Mouse (Mus musculus): ENCODE measurements around the gene Kcmf1. TPM values are rescaled to one million over a fixed set of nuclear protein-coding genes. Genes with fewer than 3 reads are reported as not detected.
A peak's percentile ranks its signal among the peaks of the same experiment; 100 is the strongest.
"Not testable (repeated sequence)": the region's sequence is repeated elsewhere in the genome, so short reads cannot be mapped to it uniquely, and the experiment has no call there.

Gene Kcmf1
- total RNA-seq, 2 experiments from 2014 or later = 104 to 110 TPM

DNA sequence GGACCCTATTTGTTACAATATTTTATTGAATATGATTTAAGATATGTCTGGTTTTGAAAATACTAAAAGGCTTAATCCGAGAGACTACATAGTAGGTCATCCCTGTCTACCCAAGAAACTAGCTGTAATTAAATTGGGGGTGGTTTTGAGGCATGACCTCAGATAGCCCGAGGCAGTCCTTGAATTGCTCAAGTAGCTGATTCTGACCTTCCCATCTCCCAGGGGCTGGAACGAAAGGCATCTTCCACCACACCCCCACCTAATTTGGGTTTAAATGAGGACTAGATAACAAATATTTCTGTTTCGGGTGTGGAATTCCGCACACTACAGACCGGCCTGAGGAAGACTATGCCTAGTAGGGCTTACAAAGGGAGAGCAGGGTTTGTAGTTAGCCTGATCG lies 1.2 kb upstream of the Kcmf1 start:
- intact Hi-C loops (cut with DNase I) = loop anchor here (2.0 to 5.0 kb wide), 2 partner anchors 112 to 264 kb away; partner anchors contain the start of gene Tcf7l1
- no peak for DNase-seq

DNA sequence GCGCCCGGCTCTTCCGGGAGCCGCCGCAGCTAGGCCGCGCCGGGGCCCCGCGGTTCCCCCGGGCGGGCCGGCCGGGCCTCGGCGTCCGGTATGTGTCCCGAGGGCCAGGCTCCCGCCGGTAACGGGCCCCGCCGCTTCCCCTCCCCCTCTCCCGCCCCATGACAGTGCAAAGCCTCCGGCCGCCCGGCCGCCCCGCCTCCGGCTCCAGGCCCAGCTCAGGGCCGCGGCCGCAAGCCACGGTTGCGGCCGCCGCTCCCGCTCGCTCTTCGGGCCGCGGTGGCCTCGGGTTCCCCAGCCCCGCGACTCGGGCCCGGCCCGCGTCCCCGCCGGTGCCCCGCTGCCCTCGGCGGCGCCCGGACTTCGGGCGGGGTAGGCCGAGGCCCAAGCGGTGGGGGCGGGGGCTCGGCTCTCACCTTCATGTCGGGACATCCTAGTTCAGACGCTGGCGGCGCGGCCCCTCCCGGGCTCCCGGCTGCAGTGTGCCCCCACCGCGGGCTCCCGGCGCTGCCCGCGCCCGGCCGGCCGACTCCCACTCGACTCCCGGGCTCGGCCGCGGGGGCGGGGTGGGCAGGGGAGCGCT lies 488 bp downstream of the Kcmf1 start:
- DNase-seq = peak in 1 of 2 experiments; percentile 84
- intact Hi-C loops (cut with DNase I) = loop anchor here (5.0 kb wide), 1 partner anchor 47 kb away; no protein-coding TSS in a partner anchor

DNA sequence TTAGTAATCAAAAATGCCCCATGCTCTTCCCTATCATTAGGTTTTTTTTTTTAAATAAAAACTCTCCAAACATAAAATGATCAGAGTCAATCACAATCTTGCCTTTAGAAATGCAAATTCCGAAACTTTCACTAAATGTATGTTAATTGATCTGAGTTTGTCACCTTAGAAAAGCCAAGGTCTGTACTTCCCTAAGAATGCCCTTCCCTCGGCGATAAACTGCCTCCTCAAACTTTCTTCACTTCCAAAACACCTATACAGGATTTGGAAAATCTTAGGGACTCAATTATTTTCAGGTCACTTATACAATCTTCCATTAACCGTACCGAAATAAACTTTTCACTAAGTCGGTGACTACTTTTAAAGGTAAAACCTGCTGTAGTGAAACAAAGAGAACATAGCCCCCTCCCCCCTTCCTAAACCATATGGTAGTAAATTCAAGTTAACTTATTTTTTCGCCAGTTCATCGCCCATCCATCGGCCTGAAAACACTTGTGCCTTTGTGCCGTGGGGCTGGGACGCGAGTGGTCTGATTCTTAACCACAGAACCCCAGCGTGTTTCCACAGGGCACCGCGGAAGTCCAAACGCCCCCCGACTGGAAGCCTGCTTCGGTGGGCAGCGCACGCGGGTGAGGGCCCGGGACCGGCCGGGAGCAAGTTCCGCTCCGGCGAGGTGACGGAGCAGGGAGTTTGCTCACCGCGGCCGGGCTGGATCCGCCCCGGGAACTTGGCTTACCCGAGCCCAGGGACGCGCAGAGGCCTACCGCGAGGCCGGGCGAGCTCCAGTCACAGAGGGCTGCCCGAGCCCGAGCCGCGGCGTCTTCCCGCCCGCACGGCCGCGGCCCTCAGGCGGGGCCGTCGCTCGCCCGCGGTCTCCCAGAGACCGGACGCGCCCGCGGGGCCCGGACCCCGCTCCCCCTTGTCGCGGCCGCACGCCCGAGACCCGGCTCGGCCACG lies 1.3 kb downstream of the Kcmf1 start:
- intact Hi-C loops (cut with DNase I) = loop anchor here (5.0 kb wide), 1 partner anchor 46 kb away; no protein-coding TSS in a partner anchor
- DNase-seq = peak; percentile 63 to 76

- DNase-seq = no peak
- intact Hi-C loops (cut with DNase I) = loop anchor here (5.0 kb wide), 1 partner anchor 43 kb away; no protein-coding TSS in a partner anchor
Observed at GRCm38 (mm10) chr6:72895000-72895399, 4.8 kb downstream of the Kcmf1 start.

GRCm38 (mm10) chr6:72891238-72891637 lies 8.5 kb downstream of the Kcmf1 start:
- intact Hi-C loops (cut with DNase I) = no loop called here
- DNase-seq = no peak

GRCm38 (mm10) chr6:72888655-72889054 lies 11.1 kb downstream of the Kcmf1 start:
- intact Hi-C loops (cut with DNase I) = no loop called here

DNA sequence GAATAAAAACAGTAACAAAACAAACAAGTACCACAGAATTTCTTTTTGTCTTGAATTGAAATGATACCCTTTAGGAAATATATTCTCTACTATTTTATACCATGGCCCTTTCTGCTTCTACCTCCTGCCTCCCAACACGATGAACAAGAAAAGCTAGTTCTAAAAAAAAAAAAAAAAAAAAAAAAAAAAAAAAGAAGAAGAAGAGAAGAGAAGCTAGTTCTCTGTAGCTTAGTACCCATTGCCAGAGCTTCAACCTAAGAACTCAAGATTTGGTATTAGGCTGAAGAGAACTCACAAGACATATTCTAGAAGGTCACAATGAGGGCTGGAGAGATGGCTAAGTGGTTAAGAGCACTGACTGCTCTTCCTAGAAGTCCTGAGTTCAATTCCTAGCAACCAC lies 14.5 kb downstream of the Kcmf1 start:
- DNase-seq = no peak
- intact Hi-C loops (cut with DNase I) = no loop called here

More at GRCm38 (mm10) chr6:72888655-72889054, 11.1 kb downstream of the Kcmf1 start:
- DNase-seq = no peak

DNA sequence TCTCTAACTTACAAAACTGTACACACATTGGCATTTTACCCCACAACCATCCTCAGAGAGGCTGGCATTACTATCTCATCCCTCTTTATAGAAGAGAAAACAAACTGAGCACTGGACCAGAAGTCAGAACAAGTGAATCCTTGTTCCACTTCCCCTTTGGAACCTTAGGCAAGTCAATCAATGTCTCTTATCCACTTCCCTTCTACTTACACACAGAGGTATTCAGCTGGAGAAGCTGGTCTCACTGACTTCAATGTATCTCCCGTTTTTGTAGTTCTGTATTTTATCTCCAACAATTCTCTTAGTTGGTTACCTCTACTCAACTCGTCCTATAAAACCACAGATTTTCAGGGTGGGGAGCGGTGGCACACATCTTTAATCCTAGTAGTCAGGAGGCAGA lies 15.0 kb downstream of the Kcmf1 start:
- intact Hi-C loops (cut with DNase I) = no loop called here
- no peak for DNase-seq

DNA sequence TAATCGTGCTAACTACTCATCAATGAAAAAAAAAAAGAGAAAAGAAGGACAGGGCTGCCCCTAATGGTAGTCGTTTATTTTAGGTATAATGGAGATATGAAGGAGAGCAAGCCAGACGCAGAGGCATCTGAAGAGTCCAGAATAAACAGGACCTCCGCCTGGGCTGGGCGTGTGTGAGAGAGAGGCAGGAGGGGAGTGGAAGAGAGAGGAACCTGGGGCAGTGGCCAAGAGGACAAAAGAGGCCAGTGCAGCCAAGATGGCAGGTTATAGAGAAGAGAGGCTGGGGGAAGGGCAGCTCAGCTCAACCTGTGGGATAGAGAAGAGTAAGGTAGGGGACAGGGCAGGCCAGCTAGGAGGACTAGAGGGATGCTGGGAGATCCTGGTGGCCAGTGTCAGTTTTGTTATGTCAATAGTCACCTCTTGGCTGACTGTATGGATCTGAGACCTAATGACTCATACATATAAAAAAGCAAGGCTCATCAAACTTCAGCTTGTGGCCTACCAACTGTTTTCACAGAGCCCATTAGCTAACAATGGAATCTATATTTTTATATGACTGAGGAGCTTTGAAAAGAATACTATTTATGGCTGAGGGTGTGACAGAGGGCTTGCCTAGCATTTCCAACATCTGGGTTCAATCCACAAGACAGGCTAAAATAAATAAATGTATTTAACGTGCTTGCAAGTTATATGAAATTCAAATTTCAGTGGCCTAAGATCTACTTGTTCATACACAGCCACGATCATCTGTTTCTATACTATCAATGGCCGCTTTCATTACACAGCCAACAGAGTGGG lies 16.9 kb downstream of the Kcmf1 start:
- intact Hi-C loops (cut with DNase I) = no loop called here
- peak; percentile 36 to 38 for DNase-seq

DNA sequence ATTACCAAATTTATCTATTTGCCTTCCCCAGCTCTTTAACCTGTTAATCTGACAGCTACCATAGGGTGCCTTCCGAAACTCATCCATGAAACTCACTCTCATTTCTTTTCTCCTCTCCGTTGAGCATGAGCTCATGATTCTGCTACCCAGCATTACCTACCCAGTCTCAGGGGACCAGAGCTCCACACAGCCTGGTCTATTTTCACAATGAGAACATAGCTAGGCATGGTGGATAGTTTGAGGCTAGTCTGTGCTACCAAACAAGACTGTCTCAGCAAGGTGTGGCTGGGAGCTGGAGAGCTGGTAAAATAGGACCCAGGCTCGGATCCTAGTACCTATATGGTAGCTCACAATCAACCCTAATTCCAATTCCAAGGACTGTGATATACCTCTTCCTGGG lies 17.6 kb downstream of the Kcmf1 start:
- intact Hi-C loops (cut with DNase I) = no loop called here
- DNase-seq = no peak

- intact Hi-C loops (cut with DNase I) = loop anchor here (2.0 kb wide), 1 partner anchor 15 kb away; no protein-coding TSS in a partner anchor
- no peak for DNase-seq
Observed at GRCm38 (mm10) chr6:72881619-72881979, 18.2 kb downstream of the Kcmf1 start.

- intact Hi-C loops (cut with DNase I) = loop anchor here (2.0 kb wide), 1 partner anchor 16 kb away; no protein-coding TSS in a partner anchor
- DNase-seq = no peak
Observed at GRCm38 (mm10) chr6:72880913-72881618, 18.7 kb downstream of the Kcmf1 start.

DNA sequence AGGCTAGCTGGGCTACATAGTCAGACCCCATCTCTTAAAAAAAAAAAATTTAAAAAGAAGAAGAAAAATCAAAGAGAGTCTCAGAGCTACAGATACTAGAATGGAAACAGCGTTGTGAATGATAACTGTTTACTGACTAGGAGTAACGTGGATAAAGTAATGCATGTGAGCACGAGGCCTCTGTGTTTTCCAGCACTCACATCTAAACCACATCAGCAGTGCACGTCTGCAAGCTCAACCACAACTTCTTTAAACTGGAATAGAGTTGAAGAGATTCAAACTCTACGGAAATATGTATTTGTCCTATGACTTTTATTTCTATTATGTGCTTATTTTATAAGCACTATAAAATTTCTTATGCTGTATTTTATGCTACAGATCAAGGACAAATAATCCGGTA lies 23.1 kb downstream of the Kcmf1 start:
- DNase-seq = no peak
- intact Hi-C loops (cut with DNase I) = no loop called here

DNA sequence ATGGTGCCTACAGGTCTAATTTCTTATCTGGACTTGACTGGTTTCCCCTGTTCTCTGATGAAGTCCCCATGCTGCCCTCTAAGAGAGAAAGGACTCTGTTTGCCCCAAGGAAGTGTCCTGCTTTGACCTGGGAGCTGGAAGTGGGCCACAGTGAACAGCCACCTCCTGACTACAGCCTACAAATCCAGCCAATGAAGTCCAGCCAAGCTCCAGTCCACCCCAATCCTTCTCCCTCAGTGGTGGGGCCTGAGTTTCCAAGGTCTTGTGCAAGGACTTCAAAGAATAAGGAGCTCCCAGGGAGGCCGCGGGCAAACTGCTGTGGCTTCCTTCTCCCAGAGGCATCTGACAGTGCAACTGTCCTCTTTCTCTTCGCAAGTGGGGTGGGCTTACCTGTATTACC lies 26.4 kb downstream of the Kcmf1 start:
- DNase-seq = peak; percentile 56 to 64
- intact Hi-C loops (cut with DNase I) = no loop called here

DNA sequence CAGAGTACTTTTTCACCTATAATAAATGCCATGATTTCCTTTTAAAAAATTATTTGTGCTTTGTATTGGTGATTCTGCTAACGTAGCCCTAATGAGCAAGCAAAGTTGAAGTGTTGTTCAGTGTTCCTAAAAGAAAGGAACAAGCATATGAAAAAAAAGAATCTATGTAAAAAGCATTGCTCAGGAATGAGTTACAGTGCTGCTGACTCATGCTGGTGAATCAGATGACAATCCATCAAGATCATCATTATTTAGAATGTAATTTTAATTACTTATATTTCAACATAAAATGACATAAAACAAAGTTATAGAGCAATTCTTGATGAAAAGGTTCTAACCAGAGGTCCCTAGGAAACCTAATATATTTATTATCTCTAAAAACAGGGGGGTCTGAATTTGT lies 27.5 kb downstream of the Kcmf1 start:
- intact Hi-C loops (cut with DNase I) = no loop called here
- no peak for DNase-seq

DNA sequence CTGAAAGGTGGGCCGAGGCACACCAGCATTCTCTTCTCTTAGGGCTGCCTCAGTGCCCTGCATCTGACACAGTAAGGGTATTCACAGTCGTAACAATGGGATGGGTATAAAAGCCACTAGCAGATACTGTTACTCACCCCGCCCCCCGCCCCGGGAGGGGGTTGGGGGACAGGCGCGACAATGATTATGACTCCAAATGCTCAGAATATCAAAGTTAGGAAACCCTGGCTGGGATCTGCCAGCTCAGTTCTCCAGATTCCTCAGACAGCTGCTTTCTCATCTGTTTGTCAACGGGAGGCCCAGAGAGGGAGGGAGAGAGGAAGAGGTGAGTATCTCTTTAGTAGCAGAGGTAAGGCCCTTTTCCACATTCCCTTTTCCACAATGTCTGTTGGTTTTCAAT lies 30.2 kb downstream of the Kcmf1 start:
- intact Hi-C loops (cut with DNase I) = no loop called here
- DNase-seq = no peak

GRCm38 (mm10) chr6:72868688-72869087 lies 31.1 kb downstream of the Kcmf1 start:
- intact Hi-C loops (cut with DNase I) = no loop called here
- DNase-seq = no peak

- intact Hi-C loops (cut with DNase I) = no loop called here
- no peak for DNase-seq
Observed at GRCm38 (mm10) chr6:72867746-72868145, 32.0 kb downstream of the Kcmf1 start.

GRCm38 (mm10) chr6:72866232-72866631 lies 33.5 kb downstream of the Kcmf1 start:
- no peak for DNase-seq
- intact Hi-C loops (cut with DNase I) = no loop called here

GRCm38 (mm10) chr6:72862686-72863085 lies 37.1 kb downstream of the Kcmf1 start:
- intact Hi-C loops (cut with DNase I); DNase-seq: not testable (repeated sequence)

Measured in heart, postnatal 36 days (tissue).